Mouse (Mus musculus) retina, embryonic 14.5 days (tissue): Measurements from ENCODE around the gene Pkdrej.
"Not testable (repeated sequence)": the region's sequence is repeated elsewhere in the genome, so short reads cannot be mapped to it uniquely, and the experiment has no call there.

Experiments used
- DNase-seq: peaks from one replicate; pipeline ENCODE4 v3.0.0-alpha.2; 2015; ENCODE audit warnings: low spot score

The Pkdrej gene

DNA sequence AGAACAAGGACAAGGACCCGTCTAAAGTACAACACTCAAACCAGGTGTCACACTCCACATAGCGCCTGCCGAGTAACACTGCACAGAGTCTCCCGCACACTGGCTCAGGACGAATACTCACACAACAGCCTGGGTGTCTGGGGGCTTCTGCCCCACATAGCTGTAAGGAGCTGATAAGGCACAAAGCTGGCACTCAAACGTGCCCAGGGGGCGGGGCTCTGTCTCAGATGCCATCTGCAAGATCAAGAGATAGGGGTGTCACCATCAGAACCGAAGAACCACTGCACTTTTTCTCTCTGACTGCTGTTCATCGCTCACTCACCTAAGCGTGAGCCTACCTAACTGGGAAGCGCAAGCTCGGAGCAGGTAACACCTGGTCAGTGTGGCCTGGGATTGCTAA lies 12.4 kb downstream of the Pkdrej start:
- no peak for DNase-seq

DNA sequence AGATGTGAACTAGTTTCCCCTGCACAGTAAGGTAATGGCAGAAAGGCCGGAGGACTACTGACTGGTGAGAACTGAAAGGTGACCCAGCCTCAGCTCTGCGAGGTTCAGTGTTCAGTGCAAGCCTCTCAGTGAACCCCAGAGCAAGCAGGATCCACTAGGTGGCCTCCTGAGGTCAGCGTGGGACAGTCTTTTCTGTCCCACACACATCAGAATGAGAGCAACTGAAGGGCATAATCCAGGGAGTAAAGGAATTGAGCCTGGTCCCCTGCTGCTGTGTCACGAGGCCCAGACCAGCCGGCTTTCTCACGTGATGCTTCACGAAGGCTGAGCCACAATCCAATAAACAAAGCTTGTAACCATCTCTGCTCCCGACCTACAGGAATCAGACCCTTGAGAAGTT lies 13.1 kb downstream of the Pkdrej start:
- no peak for DNase-seq

DNA sequence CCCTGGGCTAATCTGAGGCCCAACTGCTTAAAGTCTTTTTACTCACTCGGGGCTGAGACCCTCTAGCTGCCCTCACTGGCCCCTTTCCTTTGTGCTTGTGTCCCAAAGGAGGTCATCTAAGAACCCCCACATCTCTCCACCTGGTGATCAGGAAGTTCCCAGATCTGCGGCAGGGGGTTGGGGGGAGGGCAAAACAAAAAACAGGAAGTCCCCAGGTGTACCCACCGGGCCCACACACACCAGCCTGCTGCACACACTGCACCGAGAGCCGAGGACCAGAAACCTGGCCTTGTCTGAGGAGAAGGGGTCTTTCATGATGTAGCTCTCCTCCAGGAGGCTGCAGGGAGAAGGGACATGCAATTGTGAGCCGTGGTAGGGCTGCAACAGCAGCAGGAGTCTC lies 13.5 kb downstream of the Pkdrej start:
- DNase-seq, result no peak

DNA sequence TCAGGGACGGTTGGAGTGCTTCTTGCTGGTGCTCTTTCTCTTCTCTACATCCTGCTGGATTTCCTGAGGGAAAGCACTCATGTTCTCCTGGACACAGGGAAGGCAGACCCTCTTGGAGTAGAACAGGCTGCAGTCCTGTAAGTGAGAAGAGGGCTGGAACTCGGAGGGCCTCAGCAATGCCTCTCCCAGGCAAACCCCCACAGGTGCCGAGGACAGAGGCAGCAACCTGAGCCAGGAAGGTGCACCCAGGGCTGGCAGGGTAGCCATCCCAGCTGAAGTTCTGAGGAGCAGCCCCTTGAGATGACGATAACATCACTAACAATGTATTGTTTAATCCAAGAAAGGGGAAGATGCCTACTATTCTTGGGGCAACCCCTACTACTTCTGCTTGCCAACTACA lies 14.1 kb downstream of the Pkdrej start:
- DNase-seq, result no peak

DNA sequence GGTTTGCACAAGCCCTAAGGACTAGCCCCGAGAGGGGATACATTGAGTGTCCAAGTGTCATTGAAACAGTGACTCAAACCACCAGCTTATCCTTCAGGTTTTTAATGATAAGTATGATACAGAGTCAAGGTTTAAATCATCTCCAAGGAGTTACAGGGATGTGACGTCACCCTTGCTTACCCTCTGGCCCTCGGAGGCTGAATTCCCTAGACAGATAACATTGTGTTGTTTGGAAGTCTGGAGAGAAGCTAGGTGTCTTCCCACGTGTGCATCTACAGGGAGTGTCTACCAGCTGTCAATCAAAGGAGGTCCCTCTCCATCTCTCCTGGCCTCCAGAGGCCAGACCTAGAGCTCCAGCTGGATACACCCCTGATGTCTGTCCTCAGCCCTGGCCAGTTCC lies 14.6 kb downstream of the Pkdrej start:
- DNase-seq, result no peak

DNA sequence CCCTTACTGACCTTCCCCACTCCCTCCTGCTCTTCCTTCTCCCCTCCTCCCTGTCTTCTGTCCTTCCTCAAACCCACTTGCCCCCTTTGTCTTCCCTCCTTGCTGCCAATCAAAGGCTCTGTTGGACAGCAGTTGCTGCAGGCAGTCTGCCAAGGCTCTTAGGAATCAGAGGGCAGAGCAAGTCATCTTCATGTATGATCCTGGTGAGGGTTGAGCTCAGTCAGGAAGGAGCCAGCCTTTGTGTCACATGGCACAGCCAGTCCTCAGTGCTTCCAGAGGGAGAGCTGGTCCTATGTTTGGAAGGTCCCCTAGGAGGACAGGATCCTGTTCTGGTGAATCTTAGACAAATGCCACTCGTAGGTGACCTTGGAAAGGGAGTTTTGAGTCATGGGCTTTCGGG lies 18.6 kb downstream of the Pkdrej start:
- no peak for DNase-seq

DNA sequence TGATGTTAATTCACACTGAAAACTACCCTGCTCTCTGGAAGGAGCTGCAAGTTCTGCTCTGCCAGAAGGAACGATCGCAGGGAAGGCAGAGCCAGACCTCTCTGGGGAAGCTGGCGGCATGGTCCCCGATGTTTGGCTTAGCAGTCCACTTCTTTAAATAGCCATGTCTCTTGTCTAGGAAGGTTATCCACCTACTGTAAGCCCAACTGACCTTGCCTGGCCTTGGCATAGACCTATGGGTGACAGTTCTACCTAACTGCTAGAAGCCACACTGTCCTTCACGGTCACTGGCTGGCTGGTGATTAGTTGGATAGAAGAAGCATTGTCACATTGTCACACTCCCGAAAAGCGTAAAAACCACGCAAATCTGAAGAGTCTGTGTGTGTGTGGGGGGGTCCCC lies 22.9 kb downstream of the Pkdrej start:
- DNase-seq, result no peak

DNA sequence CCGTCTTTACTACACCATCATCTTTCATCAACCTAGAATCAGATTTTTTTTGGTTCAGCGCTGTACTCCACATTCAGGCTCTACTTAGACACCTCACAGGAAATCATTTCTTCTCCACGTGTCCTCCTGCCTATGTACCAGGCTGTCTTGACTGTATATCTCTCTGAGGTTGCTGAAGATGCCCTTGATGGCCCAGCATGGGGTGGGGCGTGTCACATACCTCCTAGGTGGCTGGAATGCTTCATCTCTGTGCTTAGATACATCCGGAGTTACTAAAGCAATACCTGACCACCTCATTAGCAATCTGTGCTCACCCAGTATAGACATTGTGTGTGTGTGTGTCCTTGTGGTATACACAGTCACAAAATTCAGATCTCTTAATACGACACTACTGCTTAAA lies 26.0 kb downstream of the Pkdrej start:
- no peak for DNase-seq

DNA sequence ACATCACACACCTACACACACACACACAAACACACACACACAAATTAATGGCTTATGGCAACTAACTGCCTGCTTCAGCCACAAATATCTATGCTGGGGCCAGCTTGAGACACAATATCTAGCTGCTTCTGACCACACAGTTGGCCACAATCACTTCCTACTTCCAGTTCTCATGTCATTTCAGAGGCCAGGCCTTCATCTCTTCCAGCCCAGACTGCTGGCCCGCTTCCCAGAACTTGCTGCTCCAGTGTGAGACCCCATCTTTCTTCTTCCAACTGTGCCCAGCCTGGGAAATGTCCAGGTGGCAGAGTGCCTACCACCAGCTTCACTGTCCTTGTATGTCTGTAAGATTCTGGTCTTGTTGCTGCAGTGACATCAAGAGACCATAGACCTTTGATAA lies 28.7 kb downstream of the Pkdrej start:
- no peak for DNase-seq

DNA sequence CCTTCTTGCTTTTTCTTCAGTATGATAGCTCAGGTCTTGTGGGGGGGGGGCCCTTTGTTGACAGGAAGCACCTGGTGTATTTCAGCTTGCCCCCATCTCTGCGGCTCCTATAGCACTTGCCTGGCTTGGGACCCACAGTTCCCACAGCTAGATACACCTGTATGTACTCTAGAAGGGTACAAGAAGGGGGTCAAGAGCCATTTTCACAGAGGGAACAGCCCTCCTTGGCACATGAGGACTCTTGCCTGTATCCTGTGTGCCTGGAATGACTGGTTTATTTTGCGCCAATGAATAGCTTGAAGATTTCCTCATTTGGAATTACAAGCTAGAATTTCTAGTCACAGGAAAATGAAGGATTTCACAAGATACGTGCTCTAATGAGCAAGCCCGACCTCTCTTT lies 30.1 kb downstream of the Pkdrej start:
- no peak for DNase-seq

DNA sequence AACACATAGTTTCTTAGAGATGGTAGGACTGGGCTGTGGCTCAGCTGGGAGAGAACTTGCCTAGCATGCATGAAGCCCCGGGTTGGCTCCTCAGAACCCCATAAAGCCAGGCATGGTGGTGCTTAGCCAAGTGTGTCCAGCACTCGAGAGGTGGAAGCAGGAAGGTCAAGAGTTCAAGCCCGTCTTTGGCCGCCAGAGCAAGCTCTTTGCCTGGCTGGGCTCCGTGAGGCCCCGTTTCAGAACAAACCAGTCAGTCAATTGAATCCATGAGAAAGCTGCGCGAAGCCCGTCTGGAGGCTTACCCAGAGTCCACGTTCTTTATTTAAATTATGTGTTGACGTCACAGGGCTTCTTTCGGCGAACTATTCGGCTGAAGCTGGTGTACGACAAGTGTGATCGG lies 32.9 kb downstream of the Pkdrej start:
- DNase-seq, result no peak

DNA sequence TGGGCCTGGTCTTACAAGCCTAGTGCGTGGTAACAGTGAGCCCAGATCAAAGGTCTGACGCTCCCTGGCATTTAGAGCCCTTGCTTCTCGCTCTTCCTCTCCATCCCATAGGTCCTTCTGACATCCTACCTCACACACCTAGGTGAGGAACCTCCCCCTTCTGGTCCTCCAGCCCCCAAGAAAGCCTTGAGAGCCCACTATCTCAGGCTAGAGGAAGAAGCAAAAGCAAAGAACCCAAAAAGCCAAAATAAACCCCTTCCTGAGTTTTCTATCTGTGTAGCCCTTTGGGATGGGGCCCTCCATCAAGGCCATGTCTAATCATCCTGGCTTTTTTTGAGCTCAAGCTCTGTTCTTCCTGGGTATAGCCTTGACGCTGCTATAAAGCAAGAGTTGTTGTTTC lies 33.5 kb downstream of the Pkdrej start:
- DNase-seq, result no peak

DNA sequence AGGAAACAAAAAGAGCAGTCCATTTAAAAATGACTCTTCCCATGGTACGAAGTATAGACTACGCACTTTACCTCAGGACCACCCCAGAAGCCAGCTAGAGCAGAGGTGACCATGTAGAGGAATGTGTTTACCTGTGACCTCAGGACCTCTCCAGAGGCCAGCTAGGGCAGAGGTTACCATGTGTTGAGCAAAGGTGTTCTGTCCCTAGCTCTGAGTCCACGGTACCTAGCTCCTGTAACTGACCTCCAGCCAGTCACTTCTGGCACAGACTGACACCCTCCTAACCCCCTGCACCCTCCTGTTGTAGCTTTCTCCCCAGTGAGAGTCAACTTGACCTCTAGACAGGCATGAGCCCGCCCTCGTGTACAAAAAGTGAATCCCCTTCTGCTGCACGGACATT lies 34.1 kb downstream of the Pkdrej start:
- DNase-seq, result no peak

DNA sequence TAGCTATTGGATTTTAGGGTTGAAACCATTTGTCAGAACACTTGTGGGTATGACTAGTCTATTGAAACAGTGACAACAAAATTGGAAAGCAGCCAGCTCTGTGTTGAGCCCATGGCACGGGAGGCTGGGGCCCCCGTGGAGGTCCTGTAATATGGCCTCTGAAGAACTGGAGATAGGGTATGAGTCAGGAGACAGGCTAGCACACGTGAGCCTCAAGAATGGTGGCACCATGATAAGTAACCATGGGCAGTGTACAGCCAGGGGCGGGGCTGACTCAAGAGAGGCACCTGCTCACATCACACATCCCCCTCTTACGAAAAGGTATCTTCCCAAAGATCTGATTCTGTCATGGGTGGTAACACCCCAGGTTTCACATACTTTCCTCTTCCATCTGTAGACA lies 34.8 kb downstream of the Pkdrej start:
- no peak for DNase-seq

DNA sequence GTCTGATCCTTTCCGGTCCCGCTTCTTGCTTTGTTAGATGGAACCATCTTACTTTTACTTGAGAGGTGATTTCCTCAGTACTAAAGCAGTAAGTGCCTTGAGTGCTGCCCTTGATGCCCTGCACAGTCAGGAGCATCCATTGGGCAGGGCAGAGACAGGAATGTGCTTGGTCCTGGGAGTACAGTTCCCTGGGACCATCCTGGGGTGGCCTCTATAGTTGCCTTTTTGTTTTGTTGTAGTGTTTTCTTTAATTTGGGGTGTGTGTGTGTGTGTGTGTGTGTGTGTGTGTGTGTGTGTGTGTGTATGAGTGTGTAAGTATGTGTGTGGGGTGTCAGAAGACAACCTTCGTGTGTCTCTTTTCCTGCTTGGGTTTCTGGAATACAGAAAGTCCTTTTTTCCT lies 37.2 kb downstream of the Pkdrej start:
- no peak for DNase-seq

DNA sequence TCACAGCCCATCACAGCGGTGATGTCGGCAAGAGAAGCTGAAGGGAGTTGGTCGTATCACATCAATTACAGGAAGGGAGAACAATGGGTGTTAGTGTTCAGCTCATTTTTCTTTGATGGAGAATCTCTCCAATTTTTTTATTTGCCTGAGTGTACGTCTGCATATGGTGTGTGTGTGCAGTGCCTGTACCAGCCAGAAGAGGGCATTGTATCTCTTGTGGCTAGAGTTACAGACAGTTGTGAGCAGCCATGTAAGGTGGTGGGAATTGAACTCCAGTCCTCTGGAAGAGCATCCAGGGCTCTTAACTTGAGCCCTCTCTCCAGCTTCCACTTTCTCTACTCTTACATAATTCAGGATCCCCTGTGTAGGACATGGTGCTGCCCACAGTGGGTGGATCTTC lies 38.4 kb downstream of the Pkdrej start:
- DNase-seq, result no peak

DNA sequence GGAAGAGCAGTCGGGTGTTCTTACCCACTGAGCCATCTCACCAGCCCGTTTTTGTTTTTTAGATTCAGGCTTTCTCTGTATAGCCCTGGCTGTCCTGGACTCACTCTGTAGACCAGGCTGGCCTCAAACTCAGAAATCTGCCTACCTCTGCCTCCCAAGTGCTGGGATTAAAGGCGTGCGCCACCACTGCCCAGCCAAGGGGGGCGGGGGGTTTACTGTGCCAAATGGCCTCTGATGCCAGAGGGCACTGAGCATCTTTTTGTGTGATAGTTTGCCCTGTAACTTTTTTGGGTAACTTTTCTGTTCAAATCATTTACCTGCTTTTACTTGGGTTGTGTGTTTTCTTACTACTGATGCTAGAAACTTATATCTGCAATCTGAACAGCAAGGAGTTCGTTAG lies 42.6 kb downstream of the Pkdrej start:
- DNase-seq, result not testable (repeated sequence)

DNA sequence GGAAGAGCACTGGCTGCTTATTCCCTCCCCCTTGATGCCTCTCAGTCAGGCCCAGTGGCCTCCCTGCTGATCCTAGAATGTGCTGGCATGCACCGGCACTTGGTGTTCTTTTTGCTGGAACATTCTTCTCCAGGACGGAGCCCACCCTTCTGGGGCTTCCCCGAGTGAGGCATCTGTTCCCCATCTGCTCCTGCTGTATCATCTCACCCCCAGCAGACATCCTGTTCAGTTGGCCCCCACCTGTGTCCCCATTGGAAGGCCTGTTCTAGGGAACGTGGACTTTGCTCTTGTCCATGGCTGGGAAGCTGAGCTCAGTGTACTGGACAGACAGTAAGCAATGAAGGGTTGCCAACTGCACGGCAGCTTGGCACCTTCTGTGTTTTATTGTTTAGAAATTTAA lies 44.8 kb downstream of the Pkdrej start:
- no peak for DNase-seq

DNA sequence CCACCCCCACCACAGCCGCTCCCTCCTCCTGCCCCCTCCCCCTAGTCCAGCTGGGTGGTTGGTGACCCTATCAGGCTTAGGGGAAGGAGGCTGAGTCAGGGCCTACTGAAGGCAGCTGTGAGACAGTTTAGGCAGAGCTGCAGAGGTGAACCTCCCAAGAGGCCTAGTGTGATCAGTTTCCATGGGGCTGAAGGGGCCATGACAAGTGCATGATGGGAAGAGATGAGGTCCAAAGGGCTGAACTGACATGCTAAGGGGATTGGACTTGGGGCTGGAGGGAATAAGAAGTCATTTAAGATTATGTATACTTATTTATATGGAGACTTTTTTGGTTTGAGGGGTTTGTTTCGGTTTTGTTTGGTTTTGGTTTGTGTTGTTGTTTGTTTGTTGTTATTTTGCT lies 45.3 kb downstream of the Pkdrej start:
- DNase-seq, result no peak

DNA sequence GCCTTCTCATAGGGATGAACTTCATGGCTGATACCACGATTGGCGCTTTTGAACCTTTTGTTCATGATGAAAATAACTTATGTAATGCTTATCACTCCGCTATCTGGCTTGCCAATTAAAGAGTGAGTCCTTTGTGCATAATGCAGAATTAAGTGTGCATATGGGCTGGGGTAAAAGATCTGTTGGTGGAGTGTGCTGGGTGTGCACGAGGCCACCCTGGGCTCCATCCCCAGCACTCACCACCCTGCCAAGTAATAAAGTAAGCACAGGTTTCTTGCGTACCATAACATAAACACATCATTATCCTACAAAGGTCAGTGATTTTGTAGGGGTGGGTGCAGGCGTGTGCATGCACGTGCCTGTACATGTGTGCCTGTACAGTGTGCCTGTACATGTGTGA lies 46.5 kb downstream of the Pkdrej start:
- DNase-seq, result no peak

DNA sequence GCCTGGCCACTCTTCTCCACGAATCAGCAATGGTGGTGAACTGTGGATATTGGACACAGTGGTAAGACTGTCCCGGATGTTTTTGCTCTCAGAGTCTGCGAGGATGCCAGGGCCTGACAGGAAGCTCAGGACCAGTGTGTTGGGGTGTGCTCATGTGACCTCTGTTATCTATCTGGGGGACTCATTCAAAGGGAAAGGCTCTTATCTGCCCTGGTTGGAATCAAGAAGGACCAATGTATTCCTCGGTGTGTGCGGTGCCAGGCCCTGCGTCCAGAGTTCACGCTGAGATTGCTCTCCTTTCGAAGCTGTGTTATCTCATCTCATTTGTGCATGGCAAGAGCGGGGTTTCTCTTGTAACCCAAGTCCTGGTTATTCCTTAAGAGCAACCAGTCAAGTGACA lies 47.1 kb downstream of the Pkdrej start:
- no peak for DNase-seq

DNA sequence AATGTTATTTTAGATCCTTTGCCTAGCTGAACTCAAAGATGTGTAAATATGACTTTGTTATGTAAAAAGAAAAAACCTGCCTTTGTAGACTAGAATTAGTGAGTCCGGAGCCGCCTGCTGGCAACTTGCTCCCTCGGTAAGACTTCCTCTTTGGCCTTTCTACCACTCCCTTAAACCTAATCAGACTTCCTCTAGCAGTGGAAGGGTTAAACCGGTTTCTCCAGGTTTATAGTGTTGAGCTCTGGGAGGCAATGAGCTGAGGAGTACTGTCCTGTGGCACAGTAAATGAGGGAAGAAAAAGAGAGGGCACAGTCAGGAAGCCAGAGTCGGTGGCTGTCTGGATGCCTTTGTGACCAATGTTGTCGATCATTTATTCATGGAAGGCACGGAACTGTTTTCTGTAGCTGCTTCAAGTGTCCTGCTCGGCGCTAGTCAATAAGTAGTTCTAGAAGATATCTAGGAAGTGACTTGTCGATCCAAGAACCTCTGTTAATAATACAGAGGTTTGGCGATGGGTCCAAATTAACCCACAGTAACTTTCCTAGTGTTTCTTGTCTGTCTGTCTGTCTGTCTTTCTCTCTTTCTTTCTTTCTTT lies 49.3 kb downstream of the Pkdrej start:
- DNase-seq, result no peak

DNA sequence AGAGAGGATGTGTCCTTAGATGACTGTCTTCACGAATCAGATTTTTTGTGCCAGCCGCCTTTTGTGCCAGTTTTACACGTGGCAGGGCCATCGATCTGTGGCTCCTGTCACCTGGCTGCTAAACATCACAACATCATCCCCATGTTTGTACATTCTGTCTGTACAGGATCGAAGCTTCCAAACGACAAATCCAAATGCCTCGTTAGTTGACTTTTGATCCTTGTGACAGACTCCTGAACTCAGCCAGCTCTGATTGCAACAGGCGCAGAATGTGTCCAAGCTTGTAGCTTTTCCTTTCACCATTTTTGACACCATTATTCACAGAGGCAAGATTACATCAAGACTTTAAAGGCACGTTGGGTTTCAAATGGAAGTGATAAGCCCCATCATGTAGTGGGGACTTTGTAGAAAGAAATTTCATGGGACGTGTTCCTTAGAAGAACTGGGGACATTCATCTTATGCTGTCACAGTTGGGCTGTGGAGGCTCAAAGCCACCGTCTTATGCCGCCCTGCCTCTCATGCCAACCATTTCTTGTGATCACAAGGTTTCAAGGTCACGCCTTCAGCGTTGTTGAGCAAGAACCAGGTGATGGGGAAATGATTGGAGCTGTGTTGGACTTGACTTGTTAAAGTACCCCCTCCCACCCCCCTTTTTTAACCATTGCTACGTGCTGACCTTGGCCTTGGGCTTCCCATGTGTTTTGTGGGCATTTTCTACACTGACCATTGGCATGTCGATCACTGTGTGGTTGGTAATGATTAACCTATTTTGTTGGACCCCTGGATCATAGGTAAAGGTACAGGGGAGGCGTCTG lies 50.0 kb downstream of the Pkdrej start:
- DNase-seq, result no peak

DNA sequence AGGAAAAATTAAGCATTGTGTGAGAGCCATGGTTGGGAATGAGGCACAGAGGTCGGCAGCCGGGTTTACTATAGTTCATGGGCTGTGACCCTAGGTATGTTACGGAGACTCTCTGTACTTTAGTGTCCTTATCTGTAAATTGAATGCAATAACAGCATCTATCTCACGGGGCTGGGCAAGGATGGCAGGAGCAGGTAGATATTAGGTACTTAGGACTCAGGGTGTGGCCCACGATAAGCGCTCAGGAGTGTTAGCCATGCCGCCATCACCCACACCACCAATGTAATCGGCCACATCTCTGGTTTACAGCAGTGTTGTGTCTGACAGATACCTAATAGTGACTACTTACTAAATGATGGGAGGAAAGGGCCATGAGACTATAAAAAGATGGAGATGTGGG lies 52.5 kb downstream of the Pkdrej start:
- no peak for DNase-seq
